Mouse (Mus musculus) liver, postnatal 0 days (tissue): ENCODE data around the gene Bmt2.

ENCODE experiments used
- CTCF ChIP-seq: sonication (generic); IDR thresholded peaks from 2 replicates; pipeline ENCODE4 v1.5.1; 2016; ENCODE audit warnings: antibody characterized with exemption, low read depth
- EP300 ChIP-seq: IDR thresholded peaks from 2 replicates; pipeline ENCODE4 v1.6.1; 2016; ENCODE audit warnings: antibody characterized with exemption, low read depth, mild to moderate bottlenecking

- TF ChIP-seq CTCF, result no peak
- no peak for TF ChIP-seq EP300
These were observed 74.6 kb downstream of the Bmt2 start for GRCm38 (mm10) chr6:13603134-13603533.
